Mouse (Mus musculus) natural killer cell, adult 2 months (primary cell): ENCODE measurements at regions not wholly inside any gene's neighbourhood (a gene's known extent, or its start where the extent isn't known, plus 50 kb on each side); places are given as distances from the start of the nearest gene placed in this dataset.

Experiments used
- DNase-seq, 2 experiments: peaks; one replicate each; pipeline ENCODE4 v3.0.0; 2022; ENCODE audit warnings: low spot score in 2 of 2

GRCm38 (mm10) chr5:51840638-51841329 lies 273.3 kb upstream of the Ppargc1a start:
- no peak for DNase-seq

DNA sequence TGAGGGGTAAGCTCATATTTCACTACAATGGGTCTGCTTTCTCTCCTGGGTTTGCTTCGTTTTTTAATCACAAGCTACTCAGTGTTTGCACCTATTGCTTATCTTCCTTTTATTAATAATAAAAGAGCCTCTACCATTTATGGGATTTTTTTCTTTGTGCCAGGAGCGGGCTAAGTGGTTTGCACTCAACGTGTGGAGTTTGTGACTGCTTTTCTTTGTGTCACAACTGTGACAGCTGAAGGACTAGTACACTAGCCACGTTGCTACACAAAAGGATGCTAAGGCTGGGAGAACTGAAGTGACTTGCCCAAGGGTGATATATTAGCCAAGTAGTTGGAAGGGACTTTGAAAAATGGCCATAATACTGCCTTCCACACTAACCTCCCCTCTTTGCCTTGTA lies 271.8 kb upstream of the Ppargc1a start:
- no peak for DNase-seq

DNA sequence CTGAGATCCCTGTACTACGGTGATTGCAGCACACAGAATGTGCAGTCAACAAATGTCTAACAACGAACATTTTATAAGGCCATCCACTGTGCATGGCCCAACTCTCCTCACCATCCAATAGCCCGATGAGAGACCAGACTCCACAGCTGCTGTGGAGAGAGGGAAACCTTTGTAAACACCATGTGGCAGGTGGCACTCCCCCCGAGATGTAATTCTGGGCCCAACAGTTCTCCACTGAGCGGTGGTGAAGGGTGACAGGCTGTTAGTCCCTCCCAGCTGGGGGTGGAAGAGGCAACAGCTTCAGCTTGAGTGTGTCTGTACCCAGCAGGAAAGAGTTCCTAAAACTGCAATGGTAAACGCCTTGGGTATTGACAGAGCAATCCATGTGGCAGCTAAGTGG lies 263.0 kb upstream of the Ppargc1a start:
- no peak for DNase-seq

DNA sequence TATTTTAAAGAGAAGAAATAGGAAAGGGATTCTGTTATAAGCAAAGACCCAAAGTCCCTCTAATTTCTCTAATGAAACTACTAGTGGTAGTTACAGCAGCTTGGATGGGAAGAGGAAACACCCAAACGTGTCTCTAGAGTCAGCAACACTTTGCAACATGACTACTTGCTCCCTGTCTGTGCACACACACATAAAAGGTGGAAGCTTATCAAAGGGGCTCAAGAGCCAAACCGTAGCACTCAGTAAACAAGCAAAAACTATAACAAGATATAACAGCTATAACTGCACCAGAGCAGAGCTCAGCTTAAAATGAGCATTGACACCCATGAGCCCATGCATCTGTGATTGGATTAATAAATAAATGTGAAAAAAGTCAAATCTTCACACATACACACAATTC lies 262.5 kb upstream of the Ppargc1a start:
- DNase-seq = no peak

- no peak for DNase-seq
These were observed 262.1 kb upstream of the Ppargc1a start for GRCm38 (mm10) chr5:51829606-51830005.

DNA sequence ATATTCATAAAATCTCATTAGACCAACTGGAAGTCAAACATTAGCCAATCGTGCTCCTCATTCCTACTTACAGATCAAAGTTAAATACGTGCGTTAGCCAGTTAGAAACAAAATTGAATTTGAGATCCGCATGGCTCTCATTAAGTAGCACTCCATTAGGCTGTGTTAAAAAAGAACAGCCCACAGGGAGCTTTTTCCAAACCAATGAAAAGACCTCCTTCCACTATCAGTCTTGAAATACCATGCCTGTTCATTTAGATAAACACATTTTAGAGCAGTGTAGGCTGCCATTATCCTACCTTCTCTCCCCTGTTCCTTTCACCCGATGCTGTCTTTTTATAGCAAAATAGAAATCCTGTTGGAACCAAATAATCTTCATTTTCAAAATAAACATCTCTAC lies 261.5 kb upstream of the Ppargc1a start:
- no peak for DNase-seq

- no peak for DNase-seq
These were observed 258.7 kb upstream of the Ppargc1a start for GRCm38 (mm10) chr5:51826269-51826668.

- no peak for DNase-seq
These were observed 258.1 kb upstream of the Ppargc1a start for GRCm38 (mm10) chr5:51825584-51826088.

DNA sequence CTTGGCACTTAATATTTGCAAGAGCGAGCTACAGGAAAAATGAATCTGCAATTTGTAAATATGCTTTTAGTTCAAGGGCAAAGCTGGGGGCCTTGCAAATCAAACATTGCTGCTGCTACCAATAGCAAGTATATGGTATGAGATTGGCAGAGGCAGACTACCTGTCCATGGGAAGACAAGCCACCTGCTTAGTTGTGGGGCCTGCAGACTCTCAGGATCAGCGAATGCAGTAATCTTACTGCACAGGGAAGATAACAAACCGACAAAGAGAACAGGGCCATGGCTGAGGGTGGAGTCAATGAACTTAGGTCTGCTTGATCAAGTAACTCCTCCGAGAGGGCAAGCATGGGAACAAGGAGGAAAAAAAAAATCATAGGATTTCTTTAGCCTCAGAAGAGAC lies 257.2 kb upstream of the Ppargc1a start:
- no peak for DNase-seq

DNA sequence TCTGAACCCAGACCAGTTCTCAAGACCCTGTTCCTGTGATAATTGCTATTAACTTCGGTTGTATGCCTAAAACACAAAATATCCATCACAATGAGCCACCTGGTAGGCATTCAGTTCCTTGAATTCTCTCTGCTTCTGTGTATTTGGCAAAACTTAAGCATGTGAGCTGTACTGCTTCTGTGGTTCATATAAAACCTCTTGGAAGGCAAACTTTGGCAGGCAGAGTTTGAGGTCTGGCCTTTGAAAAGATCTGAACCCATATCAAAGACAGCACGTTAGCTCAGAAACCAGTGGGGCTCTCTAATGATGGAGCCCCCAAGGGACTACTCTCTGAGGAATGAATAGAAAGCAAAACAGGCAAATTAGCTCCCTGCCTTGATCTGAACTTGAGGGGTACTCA lies 256.1 kb upstream of the Ppargc1a start:
- DNase-seq = no peak

DNA sequence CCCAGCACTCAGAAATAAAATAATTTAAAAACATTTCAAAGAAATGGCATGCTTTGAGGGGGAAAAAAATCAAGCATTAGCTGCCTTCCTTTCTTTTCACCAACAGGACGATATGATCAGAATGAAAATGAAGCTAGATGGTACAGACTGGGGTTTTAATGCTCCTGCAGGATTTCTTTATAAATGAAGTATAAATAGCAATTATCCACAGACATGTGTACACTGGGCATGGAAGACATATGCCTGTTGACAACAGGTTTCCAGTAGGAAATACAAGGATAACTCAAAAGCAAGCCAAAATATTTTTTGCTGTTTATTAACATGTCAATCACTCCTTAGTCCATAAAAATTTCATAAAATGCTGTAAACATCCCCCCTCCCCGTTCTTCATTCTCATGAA lies 248.7 kb upstream of the Ppargc1a start:
- no peak for DNase-seq

DNA sequence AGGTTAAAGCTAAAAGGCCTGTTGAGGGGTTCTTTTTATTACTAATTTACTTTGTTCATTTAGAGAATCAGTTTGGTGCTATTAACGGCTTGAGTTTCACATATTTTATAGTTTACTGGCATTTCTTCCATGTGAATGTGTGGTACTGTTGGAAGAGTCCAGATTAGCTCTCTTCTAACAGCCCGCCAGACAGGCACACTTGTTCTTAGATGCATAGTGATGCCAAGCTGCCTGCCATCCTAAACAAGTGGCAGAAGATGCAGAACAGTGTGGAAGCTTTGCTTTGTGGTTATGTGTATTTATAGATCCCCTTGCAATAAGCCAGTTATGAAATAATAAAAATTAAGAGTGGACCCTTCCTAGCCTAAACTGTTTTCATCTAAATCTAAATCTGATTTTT lies 244.2 kb upstream of the Ppargc1a start:
- DNase-seq = no peak

DNA sequence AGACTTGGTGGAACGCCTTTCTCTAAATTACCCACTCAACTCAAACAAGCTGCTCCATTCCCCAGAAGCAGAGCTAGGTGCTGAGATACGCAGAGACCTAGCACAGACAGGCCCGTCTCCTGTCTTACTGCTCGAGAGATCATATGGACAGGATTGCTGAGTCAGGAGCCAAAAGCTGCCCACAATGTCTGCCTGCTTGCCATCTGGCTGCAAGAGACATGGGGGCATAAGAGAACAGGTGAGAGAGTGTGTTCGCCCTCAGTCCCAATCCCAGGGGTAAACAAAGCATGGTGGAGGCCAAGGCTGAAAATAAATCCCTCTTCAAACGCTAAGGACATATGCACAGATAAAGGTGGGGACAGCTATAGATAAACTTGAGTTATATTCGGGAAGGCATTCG lies 234.0 kb upstream of the Ppargc1a start:
- DNase-seq = no peak

DNA sequence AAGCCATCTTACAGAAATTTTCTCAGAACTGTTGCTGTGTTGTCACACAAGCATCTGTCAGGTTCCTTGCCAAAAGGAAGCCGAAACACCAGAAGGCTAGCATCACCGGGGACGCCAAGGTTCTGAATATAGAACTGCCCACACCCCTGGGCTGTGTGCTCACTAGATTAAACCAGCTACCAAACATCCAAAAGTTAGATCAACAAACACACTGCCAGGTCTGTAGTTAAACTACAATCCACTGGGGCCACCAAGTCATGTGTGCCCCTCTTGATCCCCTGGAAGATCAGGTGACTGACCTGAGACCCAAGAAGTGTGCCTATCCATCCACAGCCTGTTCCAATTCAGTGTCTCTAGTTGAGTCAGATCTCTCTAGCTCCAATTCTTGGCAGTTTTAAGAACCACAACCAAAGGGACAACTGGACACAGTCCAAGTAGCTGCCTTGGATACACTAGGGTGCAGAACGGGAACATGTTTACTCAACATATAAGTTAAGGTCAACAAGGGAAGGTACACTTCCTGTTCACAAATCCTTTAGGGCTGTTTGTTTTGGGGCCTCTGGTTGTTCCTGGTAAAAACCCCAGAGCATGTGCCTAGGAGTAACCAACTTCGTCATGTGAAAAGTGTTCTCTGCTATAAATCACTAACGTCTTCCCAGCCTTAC lies 232.0 kb upstream of the Ppargc1a start:
- DNase-seq = no peak

GRCm38 (mm10) chr5:51794097-51794496 lies 226.6 kb upstream of the Ppargc1a start:
- no peak for DNase-seq

- DNase-seq = no peak
These were observed 225.4 kb upstream of the Ppargc1a start for GRCm38 (mm10) chr5:51792950-51793349.

DNA sequence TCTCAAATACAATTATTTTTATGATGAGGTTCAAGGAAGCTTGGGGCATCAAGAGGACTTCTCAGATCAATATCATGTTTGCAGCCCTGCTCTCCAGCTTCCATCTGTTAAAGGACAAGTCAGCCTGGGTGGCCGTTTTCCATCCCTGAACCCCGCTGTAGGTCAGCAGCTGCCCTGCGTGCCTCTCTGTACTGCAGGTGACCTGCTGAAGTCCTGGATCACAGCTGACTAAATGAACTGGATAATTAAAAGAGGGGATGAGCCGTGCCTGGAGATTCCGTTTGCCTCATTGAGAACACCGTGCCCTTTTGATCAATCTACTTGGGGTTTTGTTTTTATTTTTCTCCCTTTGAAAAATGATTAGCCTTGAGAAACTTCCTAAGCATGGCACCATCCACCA lies 221.2 kb upstream of the Ppargc1a start:
- no peak for DNase-seq

- no peak for DNase-seq
These were observed 216.0 kb upstream of the Ppargc1a start for GRCm38 (mm10) chr5:51783523-51783922.

GRCm38 (mm10) chr5:51783099-51783498 lies 215.6 kb upstream of the Ppargc1a start:
- DNase-seq = no peak

DNA sequence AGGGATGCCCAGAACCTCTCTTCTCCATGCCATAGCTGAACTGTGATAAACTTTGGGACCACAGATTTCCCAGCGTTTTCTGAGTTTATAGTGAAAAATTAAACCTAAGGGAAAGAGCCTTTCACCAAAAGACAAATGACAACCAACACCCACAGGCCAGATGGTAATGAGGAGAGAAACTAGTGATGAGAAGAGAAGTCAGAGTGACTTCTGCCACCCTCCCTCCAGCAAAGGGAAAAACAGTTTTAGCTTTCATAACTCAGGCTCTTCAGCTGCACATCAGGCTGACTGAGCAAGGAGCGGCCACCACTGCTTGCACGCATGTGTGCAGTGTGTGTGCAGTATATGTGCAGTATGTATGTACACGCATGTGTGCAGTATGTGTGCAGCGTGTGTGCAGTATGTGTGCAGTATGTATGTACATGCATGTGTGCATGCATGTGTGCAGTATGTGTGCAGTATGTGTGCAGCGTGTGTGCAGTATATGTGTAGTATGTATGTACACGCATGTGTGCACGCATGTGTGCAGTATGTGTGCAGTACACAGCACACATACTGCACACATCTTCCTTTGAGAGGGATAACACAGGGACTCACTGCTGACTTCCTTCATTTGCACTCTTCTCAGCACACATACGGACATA lies 208.1 kb upstream of the Ppargc1a start:
- DNase-seq = no peak

GRCm38 (mm10) chr5:51771655-51772054 lies 204.1 kb upstream of the Ppargc1a start:
- no peak for DNase-seq

DNA sequence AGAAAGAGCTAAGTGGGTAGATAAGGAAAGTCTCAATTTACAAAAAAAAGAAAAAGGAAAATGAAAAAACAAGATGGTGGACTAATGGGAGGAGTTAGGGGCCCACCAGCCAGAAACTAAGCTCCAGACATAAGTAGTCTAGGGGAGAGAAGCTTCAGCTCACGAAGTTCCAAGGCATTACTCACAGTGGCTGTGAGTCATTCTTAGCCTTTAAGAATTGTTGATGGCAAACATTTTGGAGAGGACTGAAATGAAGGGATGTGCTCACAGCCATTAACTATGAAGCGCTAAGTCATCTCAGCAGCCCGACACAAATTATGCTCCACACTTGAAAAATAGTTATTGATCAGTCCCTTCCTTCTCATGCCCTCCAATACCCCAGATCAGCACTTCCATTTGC lies 198.6 kb upstream of the Ppargc1a start:
- DNase-seq = no peak

- no peak for DNase-seq
These were observed 196.9 kb upstream of the Ppargc1a start for GRCm38 (mm10) chr5:51764416-51764815.
